Mouse (Mus musculus): ENCODE results near the gene 1700003F12Rik.

GRCm38 (mm10) chr2:154498571-154498970 is 48.3 kb upstream of the 1700003F12Rik start:
- TF ChIP-seq CTCF (IDR thresholded peaks at IDR 0.05; ENCODE audit: extremely low read depth, insufficient read length, insufficient replicate concordance, low read depth, low read length), result no peak
- no peak for TF ChIP-seq POLR2A (IDR thresholded peaks at IDR 0.05; ENCODE audit: low read depth, low read length)
